Mouse (Mus musculus): Measurements from ENCODE around the gene Slc37a4.

Slc37a4 gene

DNA sequence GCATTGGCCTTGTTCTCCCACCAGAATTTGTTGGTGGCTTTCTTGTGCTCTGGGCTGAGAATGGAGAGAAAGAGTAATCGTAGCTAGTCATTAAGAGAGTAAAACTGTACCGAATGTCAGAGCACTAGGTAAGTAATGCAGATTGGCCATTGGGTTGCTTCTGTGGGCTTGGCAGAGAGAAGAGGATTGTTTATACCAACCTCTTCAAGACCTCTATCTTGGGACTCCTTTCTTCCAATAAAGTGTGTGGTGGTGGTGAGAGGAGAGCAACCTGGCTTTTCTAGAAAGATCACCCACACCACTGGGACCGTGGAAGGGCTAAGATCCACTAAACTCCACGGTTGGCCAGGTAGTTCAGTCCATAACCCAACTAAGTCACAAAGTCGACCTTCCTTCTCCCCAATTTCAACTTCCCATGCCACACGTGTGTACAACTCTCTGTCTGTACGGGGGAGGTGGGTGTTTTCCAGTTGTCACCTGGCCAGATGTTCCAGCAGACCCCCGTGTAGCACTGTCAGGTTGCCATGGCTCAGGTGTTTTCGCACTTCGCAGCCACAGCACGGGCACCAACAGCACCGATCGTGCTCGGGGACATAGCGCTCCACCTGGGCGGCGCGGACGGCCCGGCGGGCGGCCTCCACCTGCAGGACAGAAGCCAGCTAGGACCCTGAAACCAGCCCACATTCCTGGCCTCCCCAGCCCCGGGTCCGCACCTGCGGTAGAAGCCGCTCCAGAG lies 20.7 kb downstream of the Slc37a4 start:
- no peak for TF ChIP-seq GATA4 (IDR thresholded peaks at IDR 0.05; ENCODE audit: insufficient replicate concordance, low read length)

- TF ChIP-seq GATA4 (IDR thresholded peaks at IDR 0.05; ENCODE audit: insufficient replicate concordance, low read length) = no peak
These were observed 21.3 kb downstream of the Slc37a4 start for GRCm38 (mm10) chr9:44417892-44418363.

- TF ChIP-seq GATA4 (IDR thresholded peaks at IDR 0.05; ENCODE audit: insufficient replicate concordance, low read length) = no peak
These were observed 22.1 kb downstream of the Slc37a4 start, which contains the start of gene Ccdc84 for GRCm38 (mm10) chr9:44418519-44419385. Ccdc84 (minus strand) TSS chr9:44418569.

DNA sequence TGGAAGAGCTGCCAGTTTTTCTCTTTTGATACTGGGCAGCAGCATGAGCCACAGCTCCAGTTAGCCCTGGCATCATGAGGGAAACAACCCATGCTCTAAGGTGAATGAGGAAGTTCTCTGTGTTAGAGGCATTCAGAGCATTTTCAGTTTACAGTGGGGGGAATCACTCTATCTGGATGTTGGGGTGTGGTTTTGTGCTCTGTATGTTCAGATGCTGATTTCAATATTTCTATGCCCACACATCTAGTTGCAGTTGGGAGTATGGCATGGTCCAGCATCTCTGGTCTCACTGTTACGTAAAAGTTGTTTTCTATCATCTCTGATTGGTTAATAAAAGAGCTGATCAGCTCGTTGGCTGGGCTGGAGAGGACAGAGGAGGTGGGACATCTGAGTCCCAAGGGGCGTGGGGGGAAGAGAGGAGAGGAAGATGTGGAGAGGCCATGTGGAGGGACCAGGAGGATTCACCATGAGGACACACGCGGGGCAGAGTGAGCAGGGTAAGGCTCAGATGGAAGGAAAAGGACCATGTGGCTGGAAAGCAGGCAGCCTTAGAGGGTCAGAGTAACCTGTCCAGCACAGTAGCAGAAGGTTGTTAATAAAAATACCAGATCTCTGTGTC lies 23.7 kb downstream of the Slc37a4 start:
- no peak for TF ChIP-seq GATA4 (IDR thresholded peaks at IDR 0.05; ENCODE audit: insufficient replicate concordance, low read length)

DNA sequence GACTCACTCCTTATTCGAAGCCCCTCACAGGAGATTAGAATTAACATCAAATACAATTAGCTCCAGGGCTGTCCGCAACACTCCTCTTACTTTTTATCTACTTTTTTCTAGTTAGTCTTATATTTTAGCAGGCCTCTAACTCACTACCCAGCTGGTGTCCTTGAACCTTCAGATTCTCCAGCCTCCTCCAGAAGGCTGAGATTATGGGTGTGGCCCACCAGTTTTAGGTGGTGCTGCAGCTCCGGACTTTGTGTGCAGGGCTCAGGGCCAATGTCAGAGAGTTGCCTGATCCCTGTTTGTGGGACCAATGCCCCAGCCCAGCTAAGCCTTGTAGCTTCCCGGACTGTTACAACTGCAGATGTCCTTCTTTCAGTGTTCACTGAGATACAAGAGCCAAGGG lies 26.9 kb downstream of the Slc37a4 start:
- no peak for TF ChIP-seq GATA4 (IDR thresholded peaks at IDR 0.05; ENCODE audit: insufficient replicate concordance, low read length)

DNA sequence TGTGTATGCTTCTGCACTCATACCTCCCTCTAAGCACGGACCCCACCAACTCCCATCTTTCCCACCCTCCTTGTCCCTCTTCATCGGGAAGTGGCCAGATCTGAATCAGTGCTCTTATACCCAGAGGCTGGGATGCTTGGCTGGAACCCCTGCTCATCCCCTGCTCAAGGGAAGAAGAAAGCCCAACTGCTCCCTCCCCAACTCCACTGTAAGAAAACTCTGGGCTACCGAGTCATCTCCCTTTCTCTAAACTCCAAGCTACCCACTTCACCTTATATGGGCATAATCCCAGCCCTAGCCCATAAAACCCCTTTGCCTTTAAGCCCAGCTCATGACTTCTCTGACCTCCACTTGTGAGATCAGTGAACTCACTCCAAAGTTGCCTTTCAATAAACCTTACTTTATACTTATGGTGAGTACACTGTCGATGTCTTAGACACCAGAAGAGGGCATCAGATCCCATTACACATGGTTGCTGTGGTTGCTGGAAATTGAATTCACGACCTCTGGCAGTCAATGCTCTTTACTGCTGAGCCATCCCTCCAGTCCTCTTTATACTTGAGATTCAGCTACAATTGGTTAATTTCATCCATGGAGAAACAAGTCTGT lies 36.0 kb downstream of the Slc37a4 start:
- no peak for TF ChIP-seq GATA4 (IDR thresholded peaks at IDR 0.05; ENCODE audit: insufficient replicate concordance, low read length)

DNA sequence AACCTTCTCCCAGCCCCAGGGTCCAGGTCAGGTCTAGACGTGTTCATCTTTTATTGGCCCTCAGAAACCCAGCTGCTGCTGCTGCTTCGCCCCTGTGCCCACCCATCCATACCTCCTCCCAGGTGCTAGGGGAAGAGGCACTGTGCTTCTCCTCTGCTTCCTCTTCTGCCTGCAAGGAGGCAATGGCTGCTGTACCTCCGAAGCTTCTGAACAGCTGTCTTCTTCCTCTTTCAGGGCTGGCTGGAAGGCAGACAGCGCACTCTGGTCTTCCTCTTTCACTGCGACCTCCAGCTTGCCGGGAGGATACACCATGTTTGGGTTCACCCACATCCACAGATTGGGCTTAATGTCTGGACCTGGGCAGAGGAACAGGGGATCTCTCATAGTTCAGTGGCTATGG lies 39.1 kb downstream of the Slc37a4 start:
- no peak for TF ChIP-seq GATA4 (IDR thresholded peaks at IDR 0.05; ENCODE audit: insufficient replicate concordance, low read length)

- no peak for TF ChIP-seq GATA4 (IDR thresholded peaks at IDR 0.05; ENCODE audit: insufficient replicate concordance, low read length)
These were observed 44.3 kb downstream of the Slc37a4 start, which contains the start of gene Foxr1 for GRCm38 (mm10) chr9:44440961-44441360. Foxr1 (minus strand) TSS chr9:44441136.

- TF ChIP-seq GATA4 (IDR thresholded peaks at IDR 0.05; ENCODE audit: insufficient replicate concordance, low read length) = no peak
These were observed 53.7 kb downstream of the Slc37a4 start for GRCm38 (mm10) chr9:44450387-44450786.
